Mouse (Mus musculus): ENCODE data around the gene Ccdc69.

Ccdc69 gene

DNA sequence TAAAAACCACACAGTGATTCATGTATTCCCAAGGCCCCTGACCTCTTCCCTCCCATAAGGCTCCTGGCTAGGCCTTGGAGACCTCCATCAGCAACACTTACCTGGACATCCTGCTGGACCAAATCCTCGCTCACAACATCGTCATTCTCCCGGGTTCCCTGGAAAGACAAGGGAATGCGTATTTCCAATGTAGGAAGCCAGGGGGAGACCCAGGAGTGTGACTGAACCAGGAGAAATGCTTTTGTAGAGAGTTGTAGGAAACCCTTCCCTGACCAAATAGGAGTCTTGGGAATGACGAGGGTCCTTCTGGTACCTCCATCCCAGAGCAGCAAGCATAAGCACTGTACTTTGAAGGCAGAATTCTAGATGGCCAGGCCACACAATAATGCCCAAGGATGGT is 72.2 kb downstream of the Ccdc69 start:
- DNase-seq = no peak

GRCm38 (mm10) chr11:55004970-55005502 is 72.9 kb downstream of the Ccdc69 start:
- DNase-seq = no peak
